Comparison of ENCODE assay signal across 8 mouse cellular contexts in the genomic region with DNA sequence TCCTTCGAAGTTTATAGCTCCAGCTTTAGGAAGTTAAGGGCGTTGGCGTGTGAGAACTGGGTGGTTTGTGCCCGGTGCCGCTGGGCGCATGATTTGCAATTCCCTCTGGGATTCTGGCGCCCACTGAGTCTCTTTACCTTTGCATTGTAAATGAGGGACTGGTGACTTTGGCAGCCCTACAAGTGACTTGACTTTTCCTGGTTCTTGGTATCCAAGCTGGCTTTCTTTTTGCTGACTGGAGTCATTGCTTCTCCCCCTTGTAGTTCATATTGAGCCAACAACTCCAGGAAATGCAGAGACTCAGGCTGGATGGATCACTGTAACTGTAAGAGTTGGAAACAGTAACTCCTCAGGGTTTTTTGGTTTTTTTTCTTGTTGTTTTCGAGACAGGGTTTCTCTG. TPM values are rescaled to one million over a fixed set of nuclear protein-coding genes. Genes with fewer than 3 reads are reported as not detected.
DNase-seq lines count a peak whose midpoint lies in the region; ATAC-seq and TF ChIP-seq lines count a peak whose summit lies in the region.

No protein-coding gene starts in this region.

- DNase-seq in cerebellum, adult 11 months: peak; percentile 4
- no peak for DNase-seq in cerebellum, adult 8-10 months
- peak; percentile 36 for DNase-seq in 3134 (ENCODE audit: extremely low read depth, insufficient read length, low spot score)
- DNase-seq in midbrain, embryonic 10.5 days (ENCODE audit: low spot score): peak; percentile 26
- DNase-seq in cerebellum, postnatal 4 days (ENCODE audit: low spot score in 2 of 2): no peak

- H3K9ac ChIP-seq in forebrain, embryonic 12.5 days: peak overlapping the region; percentile 95
- peak overlapping the region; percentile 76; the same call in 1 of the 2 replicates for H3K9ac ChIP-seq in intestine, postnatal 0 days (ENCODE audit: low read depth, low read length)

- no peak for ATAC-seq in forebrain, embryonic 12.5 days (ENCODE audit: low FRiP score)
- ATAC-seq in intestine, postnatal 0 days: no peak
- no peak for ATAC-seq in megakaryocyte, adult 5-6 weeks (ENCODE audit: poor library complexity, severe bottlenecking)

- H3K27ac ChIP-seq in forebrain, embryonic 12.5 days: peak overlapping the region; percentile 99
- H3K27ac ChIP-seq in intestine, postnatal 0 days (ENCODE audit: low read depth, low read length): peak overlapping the region; percentile 75; the same call in 1 of the 2 replicates
- H3K27ac ChIP-seq in midbrain, embryonic 10.5 days (replicated peaks): peak overlapping the region; percentile 100

- WGBS in forebrain, embryonic 12.5 days: 9% methylated on average over 8 of the region's 8 CpGs
- WGBS in intestine, postnatal 0 days: 12% methylated on average over 8 of the region's 8 CpGs
- WGBS in midbrain, embryonic 10.5 days: 9% methylated on average over 8 of the region's 8 CpGs

- TF ChIP-seq CTCF in intestine, postnatal 0 days (IDR thresholded peaks at IDR 0.05; ENCODE audit: low read depth): no peak

- H3K4me2 ChIP-seq in forebrain, embryonic 12.5 days: peak overlapping the region; percentile 87
- H3K4me2 ChIP-seq in intestine, postnatal 0 days (replicated peaks; ENCODE audit: low read depth): peak overlapping the region; percentile 80

- H3K4me1 ChIP-seq in forebrain, embryonic 12.5 days: peaks cover 53% of the 10 kb centered on the region
- no peaks in the 10 kb centered on the region for H3K4me1 ChIP-seq in intestine, postnatal 0 days (replicated peaks; ENCODE audit: control insufficient read depth, insufficient read depth, low read length)
- peaks cover 67% of the 10 kb centered on the region for H3K4me1 ChIP-seq in midbrain, embryonic 10.5 days

- H3K9me3 ChIP-seq in forebrain, embryonic 12.5 days: no peaks in the 10 kb centered on the region
- no peaks in the 10 kb centered on the region for H3K9me3 ChIP-seq in intestine, postnatal 0 days (ENCODE audit: control insufficient read depth)
- H3K9me3 ChIP-seq in midbrain, embryonic 10.5 days (replicated peaks): no peaks in the 10 kb centered on the region

- H3K4me3 ChIP-seq in forebrain, embryonic 12.5 days (replicated peaks): peak overlapping the region; percentile 89
- peak overlapping the region; percentile 70 for H3K4me3 ChIP-seq in intestine, postnatal 0 days (ENCODE audit: low read depth, low read length)
- H3K4me3 ChIP-seq in midbrain, embryonic 10.5 days: peak overlapping the region; percentile 92

- H3K27me3 ChIP-seq in forebrain, embryonic 12.5 days: peaks cover 6% of the 10 kb centered on the region; the same call in 1 of the 2 replicates
- peaks cover 16% of the 10 kb centered on the region; the same call in 1 of the 2 replicates for H3K27me3 ChIP-seq in intestine, postnatal 0 days (replicated peaks; ENCODE audit: control insufficient read depth, insufficient read depth, low read length)
- peaks cover 21% of the 10 kb centered on the region for H3K27me3 ChIP-seq in midbrain, embryonic 10.5 days (ENCODE audit: low read depth, poor library complexity, severe bottlenecking)

- no peaks in the 10 kb centered on the region for H3K36me3 ChIP-seq in forebrain, embryonic 12.5 days (replicated peaks)
- no peaks in the 10 kb centered on the region for H3K36me3 ChIP-seq in intestine, postnatal 0 days (ENCODE audit: control insufficient read depth, insufficient read depth)
- H3K36me3 ChIP-seq in midbrain, embryonic 10.5 days: peaks cover 22% of the 10 kb centered on the region

RNA-seq across cellular contexts. Expression of a gene that starts 1.9 kb away (rescaled TPM):
- polyA plus RNA-seq in forebrain, embryonic 12.5 days (2016; fragmentation: Nextera tagmentation; extraction: Ambion mirVana): 831 and 838 TPM in 2 replicates
- 132 and 135 TPM in 2 replicates for polyA plus RNA-seq in intestine, postnatal 0 days (2015; fragmentation: Nextera tagmentation; extraction: Ambion mirVana)
- polyA plus RNA-seq in midbrain, embryonic 10.5 days (2016; fragmentation: Nextera tagmentation; extraction: Ambion mirVana): 947 and 1,037 TPM in 2 replicates
- 14.5 and 19.5 TPM in 2 replicates for total RNA-seq in megakaryocyte, adult 5-6 weeks (2015)
- total RNA-seq in megakaryocyte, adult 5-6 weeks (2017): 11.3 and 13.3 TPM in 2 replicates

Comparison
In these comparisons a context has a peak if more than half of its experiments do, and no peak if none do; other contexts are left out.
1. DNase-seq: peak in cerebellum, adult 11 months (single experiment), 3134 (single experiment) and midbrain, embryonic 10.5 days (single experiment); none in cerebellum, adult 8-10 months (single experiment) and cerebellum, postnatal 4 days (0 of 2).
2. Peak in every context shown above with its lines, with median percentiles within 50 percentile points of each other: H3K27ac ChIP-seq and H3K4me3 ChIP-seq.